In the genomic region with DNA sequence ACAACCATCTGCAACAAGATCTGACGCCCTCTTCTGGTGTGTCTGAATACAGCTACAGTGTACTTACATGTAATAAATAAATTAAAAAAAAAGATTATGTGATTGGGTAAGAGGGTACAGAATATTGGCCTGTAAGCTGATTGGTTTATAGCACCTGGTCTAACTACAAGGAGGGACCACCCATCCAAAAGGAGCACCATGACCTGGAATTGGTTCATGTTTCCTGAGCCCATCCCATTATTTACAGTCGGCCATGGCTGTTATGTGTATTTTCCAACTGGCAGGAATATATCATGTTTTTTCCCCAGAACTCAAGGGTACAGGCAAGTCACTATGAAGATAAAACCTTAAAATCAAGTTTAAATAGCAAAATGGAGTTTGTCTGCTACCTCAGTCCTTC, we compare ENCODE assay signal across 23 mouse cellular contexts. TPM values are rescaled to one million over a fixed set of nuclear protein-coding genes. Genes with fewer than 3 reads are reported as not detected.
DNase-seq lines count a peak whose midpoint lies in the region; ATAC-seq and TF ChIP-seq lines count a peak whose summit lies in the region.
"Had no signal": no experiment of that assay in that cellular context is flagged by ENCODE, and none has a peak within 500 bp of the region (broad histone marks: within the 10 kb centered on the region; RNA-seq: fewer than 3 reads in every experiment).

No protein-coding gene starts in this region.

- 54% methylated on average over 2 of the region's 2 CpGs for WGBS in heart, embryonic 11.5 days (ENCODE audit: insufficient replicate concordance)
- WGBS in kidney, embryonic 14.5 days: 58% methylated on average over 2 of the region's 2 CpGs
- 61% methylated on average over 2 of the region's 2 CpGs for WGBS in midbrain, embryonic 14.5 days
- WGBS in midbrain, embryonic 10.5 days: 55% methylated on average over 2 of the region's 2 CpGs
- 60% methylated on average over 2 of the region's 2 CpGs for WGBS in stomach, postnatal 0 days

- H3K9me3 ChIP-seq in heart, embryonic 11.5 days (replicated peaks; ENCODE audit: control insufficient read depth, low read length): peaks cover 15% of the 10 kb centered on the region
- 0 out of 2 replicates have a peak, but pooled peaks cover 6% of the 10 kb centered on the region for H3K9me3 ChIP-seq in kidney, embryonic 14.5 days (ENCODE audit: control insufficient read depth, low read length)
- peaks cover 17% of the 10 kb centered on the region for H3K9me3 ChIP-seq in midbrain, embryonic 14.5 days (ENCODE audit: control insufficient read depth, low read length)
- peaks cover 13% of the 10 kb centered on the region; the same call in 1 of the 2 replicates for H3K9me3 ChIP-seq in midbrain, embryonic 10.5 days (replicated peaks)
- peaks cover 3% of the 10 kb centered on the region; the same call in 1 of the 2 replicates for H3K9me3 ChIP-seq in stomach, postnatal 0 days (ENCODE audit: control insufficient read depth, low read length)

- no peaks in the 10 kb centered on the region for H3K4me1 ChIP-seq in heart, embryonic 11.5 days (ENCODE audit: control insufficient read depth, insufficient read depth, low read length)
- H3K4me1 ChIP-seq in kidney, embryonic 14.5 days (ENCODE audit: control insufficient read depth, insufficient read depth, low read length): no peaks in the 10 kb centered on the region
- no peaks in the 10 kb centered on the region for H3K4me1 ChIP-seq in midbrain, embryonic 14.5 days (ENCODE audit: control insufficient read depth, insufficient read depth, low read length)
- no peaks in the 10 kb centered on the region for H3K4me1 ChIP-seq in midbrain, embryonic 10.5 days
- no peaks in the 10 kb centered on the region for H3K4me1 ChIP-seq in stomach, postnatal 0 days (replicated peaks; ENCODE audit: control insufficient read depth, insufficient read depth)
- H3K4me1 ChIP-seq: lung, embryonic 15.5 days had no signal

- H3K27me3 ChIP-seq in heart, embryonic 11.5 days (ENCODE audit: control insufficient read depth, insufficient read depth, low read length): no peaks in the 10 kb centered on the region
- H3K27me3 ChIP-seq in kidney, embryonic 14.5 days (ENCODE audit: control insufficient read depth, insufficient read depth, low read length): no peaks in the 10 kb centered on the region
- no peaks in the 10 kb centered on the region for H3K27me3 ChIP-seq in midbrain, embryonic 14.5 days (ENCODE audit: control insufficient read depth, insufficient read depth, low read length)
- H3K27me3 ChIP-seq in midbrain, embryonic 10.5 days (ENCODE audit: low read depth, poor library complexity, severe bottlenecking): no peaks in the 10 kb centered on the region
- no peaks in the 10 kb centered on the region for H3K27me3 ChIP-seq in stomach, postnatal 0 days (ENCODE audit: control insufficient read depth, insufficient read depth, low read length)
- H3K27me3 ChIP-seq: lung, embryonic 15.5 days; Patski had no signal

- no peaks in the 10 kb centered on the region for H3K36me3 ChIP-seq in heart, embryonic 11.5 days (ENCODE audit: control insufficient read depth, insufficient read depth, low read length)
- H3K36me3 ChIP-seq in kidney, embryonic 14.5 days (ENCODE audit: control insufficient read depth, insufficient read depth, low read length): no peaks in the 10 kb centered on the region
- no peaks in the 10 kb centered on the region for H3K36me3 ChIP-seq in midbrain, embryonic 14.5 days (ENCODE audit: control insufficient read depth, insufficient read depth, low read length)
- no peaks in the 10 kb centered on the region for H3K36me3 ChIP-seq in midbrain, embryonic 10.5 days
- no peaks in the 10 kb centered on the region for H3K36me3 ChIP-seq in stomach, postnatal 0 days (ENCODE audit: control insufficient read depth, insufficient read depth, low read length)
- H3K36me3 ChIP-seq: lung, embryonic 15.5 days had no signal

- DNase-seq in heart, postnatal 36 days: no peak
- no peak for DNase-seq in kidney, postnatal 10 days
- no peak for DNase-seq in midbrain, embryonic 14.5 days
- no peak for DNase-seq in midbrain, embryonic 10.5 days (ENCODE audit: low spot score)
- no peak for DNase-seq in stomach, postnatal 0 days (ENCODE audit: low spot score)
- no peak for DNase-seq in lung, postnatal 36 days
- DNase-seq: adrenal gland, postnatal 36 days; cerebellum, adult 9-10 months; gastrocnemius, postnatal 36 days; kidney, adult 11 months; lung, postnatal 4 days; thymus, postnatal 36 days had no signal

- no peak overlapping the region for H3K4me2 ChIP-seq in heart, embryonic 11.5 days
- no peak overlapping the region for H3K4me2 ChIP-seq in kidney, embryonic 14.5 days (replicated peaks; ENCODE audit: low read depth, low read length)
- H3K4me2 ChIP-seq in midbrain, embryonic 14.5 days (ENCODE audit: low read length): no peak overlapping the region
- H3K4me2 ChIP-seq in stomach, postnatal 0 days (replicated peaks; ENCODE audit: low read depth): no peak overlapping the region
- H3K4me2 ChIP-seq: lung, embryonic 15.5 days had no signal

- ATAC-seq in heart, embryonic 11.5 days (replicated peaks; ENCODE audit: insufficient number of reproducible peaks, low FRiP score, low TSS enrichment): 0 out of 2 replicates have a peak, but pooled peaks have one; percentile 24
- ATAC-seq in kidney, embryonic 14.5 days (ENCODE audit: low FRiP score, low TSS enrichment): peak; percentile 43; the same call in 1 of the 2 replicates
- ATAC-seq in midbrain, embryonic 14.5 days (ENCODE audit: low FRiP score, low TSS enrichment): 0 out of 2 replicates have a peak, but pooled peaks have one; percentile 29
- ATAC-seq in stomach, postnatal 0 days (ENCODE audit: low FRiP score, low TSS enrichment): 0 out of 2 replicates have a peak, but pooled peaks have one; percentile 26
- ATAC-seq: Patski had no signal

- H3K9ac ChIP-seq in heart, embryonic 11.5 days (ENCODE audit: low read depth, low read length): no peak overlapping the region
- no peak overlapping the region for H3K9ac ChIP-seq in kidney, embryonic 14.5 days (ENCODE audit: low read depth, low read length)
- H3K9ac ChIP-seq in midbrain, embryonic 14.5 days (replicated peaks; ENCODE audit: low read length): no peak overlapping the region
- no peak overlapping the region for H3K9ac ChIP-seq in stomach, postnatal 0 days (ENCODE audit: low read length)
- H3K9ac ChIP-seq: liver, embryonic 14.5 days; lung, embryonic 15.5 days had no signal

- H3K4me3 ChIP-seq in heart, embryonic 11.5 days (ENCODE audit: low read depth, low read length): no peak overlapping the region
- no peak overlapping the region for H3K4me3 ChIP-seq in kidney, embryonic 14.5 days (ENCODE audit: low read length)
- no peak overlapping the region for H3K4me3 ChIP-seq in midbrain, embryonic 14.5 days (replicated peaks; ENCODE audit: low read depth, low read length)
- H3K4me3 ChIP-seq in midbrain, embryonic 10.5 days: no peak overlapping the region
- no peak overlapping the region for H3K4me3 ChIP-seq in stomach, postnatal 0 days (ENCODE audit: low read depth, low read length)
- H3K4me3 ChIP-seq: lung, embryonic 15.5 days had no signal

- no peak for TF ChIP-seq CTCF in stomach, postnatal 0 days (IDR thresholded peaks at IDR 0.05; ENCODE audit: low read depth)

- intact Hi-C loops in heart, postnatal 36 days (cut with DNase I): no loop called here

- no peak for TF ChIP-seq EP300 in stomach, postnatal 0 days (optimal IDR thresholded peaks at IDR 0.05)

- no peak overlapping the region for H3K27ac ChIP-seq in heart, embryonic 11.5 days (ENCODE audit: low read depth, low read length)
- H3K27ac ChIP-seq in kidney, embryonic 14.5 days (ENCODE audit: low read depth, low read length): no peak overlapping the region
- H3K27ac ChIP-seq in midbrain, embryonic 14.5 days (replicated peaks; ENCODE audit: low read depth, low read length): no peak overlapping the region
- H3K27ac ChIP-seq in midbrain, embryonic 10.5 days (replicated peaks): no peak overlapping the region
- no peak overlapping the region for H3K27ac ChIP-seq in stomach, postnatal 0 days (replicated peaks)
- H3K27ac ChIP-seq: liver, embryonic 14.5 days; lung, embryonic 15.5 days had no signal

RNA-seq across cellular contexts. Expression of a gene that starts 43.5 kb away (rescaled TPM):
- polyA plus RNA-seq in heart, embryonic 11.5 days (2014; fragmentation: Nextera tagmentation; extraction: Ambion mirVana): 5.7 TPM in 2 replicates
- 1 to 10 TPM; 2.8 to 3.6 TPM for total RNA-seq in heart, postnatal 36 days (2021)
- polyA plus RNA-seq in kidney, embryonic 14.5 days (2014; fragmentation: Nextera tagmentation; extraction: Ambion mirVana): 5.4 and 5.5 TPM in 2 replicates
- polyA plus RNA-seq in midbrain, embryonic 14.5 days (2014; fragmentation: Nextera tagmentation; extraction: Ambion mirVana): 1.8 and 3.6 TPM in 2 replicates
- polyA plus RNA-seq in midbrain, embryonic 10.5 days (2016; fragmentation: Nextera tagmentation; extraction: Ambion mirVana): 2.6 and 2.7 TPM in 2 replicates
- 0.70 and 0.84 TPM in 2 replicates for polyA plus RNA-seq in stomach, postnatal 0 days (2015; fragmentation: Nextera tagmentation; extraction: Ambion mirVana)

RNA-seq across cellular contexts. Expression of a gene that starts 45.8 kb away (rescaled TPM):
- 0.07 and 0.19 TPM in 2 replicates for polyA plus RNA-seq in heart, embryonic 11.5 days (2014; fragmentation: Nextera tagmentation; extraction: Ambion mirVana)
- total RNA-seq in heart, postnatal 36 days (2021): under 1 TPM; 0.16 to 0.19 TPM
- polyA plus RNA-seq in kidney, embryonic 14.5 days (2014; fragmentation: Nextera tagmentation; extraction: Ambion mirVana): 0.47 and 0.54 TPM in 2 replicates
- 0.30 TPM in 1 of 2 replicates, not detected in the other for polyA plus RNA-seq in midbrain, embryonic 14.5 days (2014; fragmentation: Nextera tagmentation; extraction: Ambion mirVana)
- polyA plus RNA-seq in midbrain, embryonic 10.5 days (2016; fragmentation: Nextera tagmentation; extraction: Ambion mirVana): 0.06 and 0.23 TPM in 2 replicates
- 0.06 and 0.12 TPM in 2 replicates for polyA plus RNA-seq in stomach, postnatal 0 days (2015; fragmentation: Nextera tagmentation; extraction: Ambion mirVana)
- total RNA-seq: layer of hippocampus, adult 18-20 months; layer of hippocampus, postnatal 14 days; left cerebral cortex, adult 8-10 months had no signal
- polyA plus RNA-seq: forebrain, embryonic 11.5 days; spleen, adult 2 months had no signal

RNA-seq across cellular contexts. Expression of a gene that starts 58.8 kb away (rescaled TPM):
- 0.52 and 0.61 TPM in 2 replicates for polyA plus RNA-seq in heart, embryonic 11.5 days (2014; fragmentation: Nextera tagmentation; extraction: Ambion mirVana)
- total RNA-seq in heart, postnatal 36 days (2021): under 1 TPM in 1 of 2 experiments, not detected in 1; 0.08 TPM
- polyA plus RNA-seq in kidney, embryonic 14.5 days (2014; fragmentation: Nextera tagmentation; extraction: Ambion mirVana): 0.50 and 0.72 TPM in 2 replicates
- polyA plus RNA-seq in midbrain, embryonic 14.5 days (2014; fragmentation: Nextera tagmentation; extraction: Ambion mirVana): 0.72 and 0.79 TPM in 2 replicates
- polyA plus RNA-seq in midbrain, embryonic 10.5 days (2016; fragmentation: Nextera tagmentation; extraction: Ambion mirVana): 0.46 and 0.47 TPM in 2 replicates
- 0.08 and 0.13 TPM in 2 replicates for polyA plus RNA-seq in stomach, postnatal 0 days (2015; fragmentation: Nextera tagmentation; extraction: Ambion mirVana)
- total RNA-seq: gastrocnemius, adult 18-20 months had no signal
- polyA plus RNA-seq: Patski; spleen, adult 2 months had no signal
